Mouse (Mus musculus) hindbrain, embryonic 15.5 days (tissue): ENCODE data around the gene Cxcl10. TPM values are rescaled to one million over a fixed set of nuclear protein-coding genes. Genes with fewer than 3 reads are reported as not detected.

Source experiments
- ATAC-seq: fragments of 200-750 bp; cut with Nextera tagmentation; 2 replicates; pipeline ENCODE4 v1.8.0; 2017; ENCODE audit warnings: low read depth, moderate number of reproducible peaks, moderate TSS enrichment; ENCODE audit not compliant: low FRiP score
- H3K27ac ChIP-seq: fragments of 300-500 bp; sonication (generic); replicated peaks from 2 replicates; pipeline ENCODE4 v1.5.1; 2015; ENCODE audit warnings: mild to moderate bottlenecking, inconsistent platforms
- H3K27me3 ChIP-seq: fragments of 300-500 bp; sonication (generic); 2 replicates; pipeline ENCODE4 v1.6.1; 2015; ENCODE audit warnings: control low read depth, inconsistent platforms
- H3K36me3 ChIP-seq: fragments of 300-500 bp; sonication (generic); 2 replicates; pipeline ENCODE4 v1.6.1; 2015; ENCODE audit warnings: control low read depth, inconsistent platforms
- H3K4me1 ChIP-seq: fragments of 300-500 bp; sonication (generic); replicated peaks from 2 replicates; pipeline ENCODE4 v1.6.1; 2015; ENCODE audit warnings: control low read depth, inconsistent platforms
- H3K4me2 ChIP-seq: fragments of 300-500 bp; sonication (generic); 2 replicates; pipeline ENCODE4 v1.6.1; 2015; ENCODE audit warnings: moderate library complexity, mild to moderate bottlenecking, inconsistent platforms
- H3K4me3 ChIP-seq: fragments of 300-500 bp; sonication (generic); 2 replicates; pipeline ENCODE4 v1.5.1; 2015; ENCODE audit warnings: mild to moderate bottlenecking, inconsistent platforms
- H3K9ac ChIP-seq: fragments of 300-500 bp; sonication (generic); 2 replicates; pipeline ENCODE4 v1.6.1; 2015; ENCODE audit warnings: inconsistent platforms
- H3K9me3 ChIP-seq: fragments of 300-500 bp; sonication (generic); 2 replicates; pipeline ENCODE4 v1.6.1; 2016; ENCODE audit warnings: control low read depth, inconsistent platforms
- WGBS: fragments of 180-500 bp; shearing (Covaris S2); methylation state at CpG from one replicate; pipeline ENCODE4 v1.1.7; 2015; 5-methylcytosine and 5-hydroxymethylcytosine counted together
- polyA plus RNA-seq: library from polyadenylated mRNA; unstranded; fragments of >200 nt; fragmentation: Nextera tagmentation; extraction: Ambion mirVana; gene quantifications from 2 replicates; pipeline ENCODE4 v1.2.1, GENCODE M21; 2015

Gene Cxcl10
- 0.36 and 0.58 TPM in 2 replicates for polyA plus RNA-seq

GRCm38 (mm10) chr5:92348794-92349413 lies at the start of gene Cxcl10:
TSS of gene Cxcl10 (minus strand) at chr5:92348889.
- no peak within 1 kb of the TSS for H3K9ac ChIP-seq
- H3K4me2 ChIP-seq: peak within 1 kb of the TSS; percentile 52
- H3K9me3 ChIP-seq: no peaks in the 10 kb centered on the region
- peak; percentile 72; the same call in 1 of the 2 replicates for ATAC-seq
- no peaks in the 10 kb centered on the region for H3K4me1 ChIP-seq
- H3K4me3 ChIP-seq: peak within 1 kb of the TSS; percentile 25
- 19% methylated on average over 14 of the region's 14 CpGs for WGBS
- 0 out of 2 replicates have a peak, but pooled peaks cover 7% of the 10 kb centered on the region for H3K27me3 ChIP-seq
- H3K36me3 ChIP-seq: no peaks in the 10 kb centered on the region
- no peak within 1 kb of the TSS for H3K27ac ChIP-seq

GRCm38 (mm10) chr5:92398153-92398552 lies 49.5 kb upstream of the Cxcl10 start:
- ATAC-seq: peak; percentile 82
- 22% methylated on average over 5 of the region's 5 CpGs for WGBS

GRCm38 (mm10) chr5:92396476-92396875 lies 47.8 kb upstream of the Cxcl10 start:
- Histone ChIP-seq H3K4me3 (no peak overlapping the region), H3K4me1 (peaks cover 6% of the 10 kb centered on the region; the same call in 1 of the 2 replicates), H3K9me3 (no peaks in the 10 kb centered on the region), H3K27me3 (peaks cover 21% of the 10 kb centered on the region; the same call in 1 of the 2 replicates), H3K36me3 (no peaks in the 10 kb centered on the region), H3K27ac (no peak overlapping the region), H3K4me2 (no peak overlapping the region), H3K9ac (no peak overlapping the region)
- WGBS: 92% methylated on average over 6 of the region's 6 CpGs
- ATAC-seq: no peak

More at GRCm38 (mm10) chr5:92398153-92398552, 49.5 kb upstream of the Cxcl10 start:
- Histone ChIP-seq H3K27me3 (peaks cover 9% of the 10 kb centered on the region; the same call in 1 of the 2 replicates), H3K36me3 (no peaks in the 10 kb centered on the region), H3K4me2 (no peak overlapping the region), H3K4me1 (no peaks in the 10 kb centered on the region), H3K27ac (no peak overlapping the region), H3K4me3 (no peak overlapping the region), H3K9ac (no peak overlapping the region), H3K9me3 (no peaks in the 10 kb centered on the region)

GRCm38 (mm10) chr5:92395764-92396163 lies 47.1 kb upstream of the Cxcl10 start:
- no peak overlapping the region for H3K4me2 ChIP-seq
- ATAC-seq: no peak
- no peaks in the 10 kb centered on the region for H3K36me3 ChIP-seq
- no peaks in the 10 kb centered on the region for H3K9me3 ChIP-seq
- WGBS: 93% methylated on average over 3 of the region's 3 CpGs
- no peak overlapping the region for H3K9ac ChIP-seq
- no peak overlapping the region for H3K27ac ChIP-seq
- peaks cover 6% of the 10 kb centered on the region; the same call in 1 of the 2 replicates for H3K4me1 ChIP-seq
- no peak overlapping the region for H3K4me3 ChIP-seq
- peaks cover 27% of the 10 kb centered on the region for H3K27me3 ChIP-seq

GRCm38 (mm10) chr5:92393863-92394262 lies 45.2 kb upstream of the Cxcl10 start:
- Histone ChIP-seq H3K9me3 (no peaks in the 10 kb centered on the region), H3K4me3 (no peak overlapping the region), H3K4me2 (no peak overlapping the region), H3K27me3 (peaks cover 31% of the 10 kb centered on the region), H3K27ac (no peak overlapping the region), H3K4me1 (peaks cover 6% of the 10 kb centered on the region; the same call in 1 of the 2 replicates), H3K9ac (no peak overlapping the region), H3K36me3 (no peaks in the 10 kb centered on the region)
- no peak for ATAC-seq
- 72% methylated on average over 10 of the region's 10 CpGs for WGBS

- H3K9ac ChIP-seq: no peak overlapping the region
- H3K4me2 ChIP-seq: peak overlapping the region; percentile 41
- peak overlapping the region; percentile 19 for H3K4me3 ChIP-seq
- H3K4me1 ChIP-seq: peaks cover 6% of the 10 kb centered on the region; the same call in 1 of the 2 replicates
- H3K27me3 ChIP-seq: peaks cover 31% of the 10 kb centered on the region
- no peak for ATAC-seq
- no peak overlapping the region for H3K27ac ChIP-seq
- no peaks in the 10 kb centered on the region for H3K9me3 ChIP-seq
- 48% methylated on average over 18 of the region's 18 CpGs for WGBS
- no peaks in the 10 kb centered on the region for H3K36me3 ChIP-seq
Observed at GRCm38 (mm10) chr5:92392542-92392941, 43.9 kb upstream of the Cxcl10 start.

- peaks cover 6% of the 10 kb centered on the region; the same call in 1 of the 2 replicates for H3K4me1 ChIP-seq
- ATAC-seq: no peak
- no peaks in the 10 kb centered on the region for H3K9me3 ChIP-seq
- no peak overlapping the region for H3K4me3 ChIP-seq
- peaks cover 31% of the 10 kb centered on the region for H3K27me3 ChIP-seq
- no peak overlapping the region for H3K9ac ChIP-seq
- WGBS: 80% methylated on average over 8 of the region's 8 CpGs
- H3K4me2 ChIP-seq: no peak overlapping the region
- H3K27ac ChIP-seq: no peak overlapping the region
- no peaks in the 10 kb centered on the region for H3K36me3 ChIP-seq
Observed at GRCm38 (mm10) chr5:92390615-92391014, 41.9 kb upstream of the Cxcl10 start.

- no peaks in the 10 kb centered on the region for H3K9me3 ChIP-seq
- peaks cover 6% of the 10 kb centered on the region; the same call in 1 of the 2 replicates for H3K4me1 ChIP-seq
- WGBS: 71% methylated on average over 2 of the region's 2 CpGs
- H3K9ac ChIP-seq: no peak overlapping the region
- no peak overlapping the region for H3K27ac ChIP-seq
- H3K4me3 ChIP-seq: no peak overlapping the region
- H3K36me3 ChIP-seq: no peaks in the 10 kb centered on the region
- peaks cover 31% of the 10 kb centered on the region for H3K27me3 ChIP-seq
- H3K4me2 ChIP-seq: no peak overlapping the region
- ATAC-seq: no peak
Observed at GRCm38 (mm10) chr5:92389977-92390376, 41.3 kb upstream of the Cxcl10 start.

GRCm38 (mm10) chr5:92387433-92387832 lies 38.7 kb upstream of the Cxcl10 start:
- Histone ChIP-seq H3K4me3 (no peak overlapping the region), H3K4me2 (no peak overlapping the region), H3K36me3 (no peaks in the 10 kb centered on the region), H3K4me1 (peaks cover 3% of the 10 kb centered on the region; the same call in 1 of the 2 replicates), H3K27ac (no peak overlapping the region), H3K9me3 (no peaks in the 10 kb centered on the region), H3K9ac (no peak overlapping the region), H3K27me3 (peaks cover 19% of the 10 kb centered on the region)
- WGBS: 76% methylated on average over 11 of the region's 11 CpGs
- ATAC-seq: no peak

- WGBS: 40% methylated on average over 6 of the region's 6 CpGs
- Histone ChIP-seq H3K36me3 (no peaks in the 10 kb centered on the region), H3K9me3 (no peaks in the 10 kb centered on the region), H3K9ac (no peak overlapping the region), H3K27ac (no peak overlapping the region), H3K27me3 (peaks cover 15% of the 10 kb centered on the region), H3K4me2 (no peak overlapping the region), H3K4me1 (no peaks in the 10 kb centered on the region), H3K4me3 (no peak overlapping the region)
- no peak for ATAC-seq
Observed at GRCm38 (mm10) chr5:92386643-92387042, 38.0 kb upstream of the Cxcl10 start.

GRCm38 (mm10) chr5:92386102-92386501 lies 37.4 kb upstream of the Cxcl10 start:
- H3K27me3 ChIP-seq: peaks cover 9% of the 10 kb centered on the region
- no peak overlapping the region for H3K9ac ChIP-seq
- no peaks in the 10 kb centered on the region for H3K9me3 ChIP-seq
- no peak for ATAC-seq
- H3K27ac ChIP-seq: no peak overlapping the region
- no peak overlapping the region for H3K4me2 ChIP-seq
- H3K4me3 ChIP-seq: no peak overlapping the region
- no peaks in the 10 kb centered on the region for H3K36me3 ChIP-seq
- H3K4me1 ChIP-seq: no peaks in the 10 kb centered on the region
- 87% methylated on average over 5 of the region's 5 CpGs for WGBS

GRCm38 (mm10) chr5:92384855-92385254 lies 36.2 kb upstream of the Cxcl10 start:
- no peak overlapping the region for H3K4me2 ChIP-seq
- no peak for ATAC-seq
- H3K9ac ChIP-seq: no peak overlapping the region
- H3K27ac ChIP-seq: no peak overlapping the region
- H3K4me1 ChIP-seq: no peaks in the 10 kb centered on the region
- H3K9me3 ChIP-seq: no peaks in the 10 kb centered on the region
- WGBS: 47% methylated on average over 7 of the region's 7 CpGs
- no peaks in the 10 kb centered on the region for H3K36me3 ChIP-seq
- H3K4me3 ChIP-seq: no peak overlapping the region
- H3K27me3 ChIP-seq: 0 out of 2 replicates have a peak, but pooled peaks cover 3% of the 10 kb centered on the region
